Mouse (Mus musculus) thymus, postnatal 4 days (tissue): ENCODE data around the gene Selplg.
A peak's percentile ranks its signal among the peaks of the same experiment; 100 is the strongest.
"Not testable (repeated sequence)": the region's sequence is repeated elsewhere in the genome, so short reads cannot be mapped to it uniquely, and the experiment has no call there.

Source experiments
- DNase-seq: peaks from one replicate; pipeline ENCODE4 v3.0.0; 2021

Selplg gene

GRCm38 (mm10) chr5:113815638-113816152 is 16.7 kb downstream of the Selplg start:
- peak; percentile 94 for DNase-seq

DNA sequence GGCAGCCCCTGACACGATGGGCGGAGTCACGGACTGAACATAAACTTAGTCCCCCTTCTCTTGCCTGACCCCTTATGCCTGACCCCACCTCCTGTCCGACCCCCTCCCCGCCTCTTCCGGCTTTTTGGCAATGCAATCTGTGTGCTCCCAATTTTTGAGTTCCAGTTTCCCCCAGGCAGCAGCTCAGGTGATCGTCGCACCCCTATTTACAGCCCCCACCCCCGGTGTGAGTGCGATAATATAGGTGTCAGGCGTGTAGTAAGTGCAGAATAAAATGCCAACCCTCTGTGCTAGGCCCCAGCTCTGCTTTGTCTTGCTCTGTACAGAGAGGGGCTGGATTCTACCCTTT is 17.4 kb downstream of the Selplg start:
- DNase-seq, result no peak

DNA sequence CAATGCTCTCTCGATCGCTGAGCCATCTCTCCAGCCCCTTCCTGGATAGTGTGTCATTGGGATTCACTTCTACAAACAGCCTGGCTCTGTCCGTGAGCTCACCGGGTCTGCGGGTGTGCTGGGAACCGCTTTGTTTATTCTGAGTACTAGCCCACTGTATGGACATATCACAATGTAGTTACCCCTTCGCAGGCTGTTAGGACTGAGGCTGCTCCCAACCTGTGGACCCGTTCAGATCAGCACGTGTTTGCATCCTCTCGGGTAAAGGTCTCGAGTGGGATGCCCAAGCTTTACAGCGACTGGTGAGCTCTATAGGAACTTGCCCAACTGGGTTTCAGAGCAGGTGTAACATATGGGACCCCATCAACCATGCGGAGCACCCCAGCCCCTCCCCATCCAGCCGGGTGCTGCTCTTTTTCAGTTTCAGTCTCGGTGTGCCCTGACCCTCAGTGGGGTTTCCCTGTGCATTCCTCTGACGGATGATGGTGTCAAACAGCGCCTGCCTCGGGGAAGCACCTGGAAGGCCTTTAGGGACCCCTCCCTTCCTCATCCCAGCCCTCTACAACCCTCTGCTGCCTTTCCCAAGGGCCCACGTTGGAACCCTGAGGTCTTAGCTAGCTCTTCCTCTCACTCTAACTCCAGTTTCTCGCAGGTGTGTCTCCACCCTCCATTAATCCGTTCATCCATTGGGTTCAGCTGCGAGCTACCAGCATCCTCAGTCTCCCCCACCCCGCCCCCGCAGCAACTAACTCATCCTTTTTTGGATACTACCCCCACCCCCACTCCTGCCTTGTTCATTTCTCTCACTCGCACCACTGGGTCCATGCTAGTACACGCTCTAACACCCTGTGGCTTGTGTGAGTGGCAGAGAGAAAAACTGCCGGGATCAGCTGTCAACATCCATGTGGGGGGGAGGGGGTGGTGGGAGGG is 18.1 kb downstream of the Selplg start:
- DNase-seq, result no peak

GRCm38 (mm10) chr5:113813608-113814007 is 18.8 kb downstream of the Selplg start:
- DNase-seq, result peak; percentile 64

GRCm38 (mm10) chr5:113812638-113813037 is 19.8 kb downstream of the Selplg start:
- DNase-seq, result no peak

DNA sequence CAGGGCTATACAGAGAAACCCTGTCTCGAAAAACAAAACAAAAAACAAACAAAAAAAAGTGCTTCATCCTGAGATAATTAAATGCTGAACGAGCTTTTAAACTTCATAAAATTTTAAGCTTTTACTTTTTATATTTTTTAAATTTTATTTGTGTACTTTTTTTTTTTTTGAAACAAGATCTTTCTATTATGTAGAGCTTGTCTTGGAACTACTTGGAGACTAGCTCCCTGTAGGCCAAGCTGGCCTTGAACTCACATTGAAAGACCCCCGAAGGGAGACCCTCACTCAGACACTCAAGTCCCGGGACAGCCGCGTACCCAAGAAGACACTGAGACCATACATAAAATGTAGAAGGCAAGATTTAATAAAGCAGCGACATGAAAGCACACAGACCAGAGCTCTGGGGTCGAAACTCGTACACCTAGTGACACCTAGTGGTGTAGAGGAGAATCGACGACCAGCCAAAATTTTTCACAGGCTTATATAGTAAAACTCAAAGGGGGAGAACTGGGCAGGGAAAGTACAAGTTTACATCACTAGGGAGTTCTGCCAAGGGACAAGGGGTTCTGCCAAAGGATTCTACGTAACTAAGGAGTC is 20.5 kb downstream of the Selplg start:
- not testable (repeated sequence) for DNase-seq

DNA sequence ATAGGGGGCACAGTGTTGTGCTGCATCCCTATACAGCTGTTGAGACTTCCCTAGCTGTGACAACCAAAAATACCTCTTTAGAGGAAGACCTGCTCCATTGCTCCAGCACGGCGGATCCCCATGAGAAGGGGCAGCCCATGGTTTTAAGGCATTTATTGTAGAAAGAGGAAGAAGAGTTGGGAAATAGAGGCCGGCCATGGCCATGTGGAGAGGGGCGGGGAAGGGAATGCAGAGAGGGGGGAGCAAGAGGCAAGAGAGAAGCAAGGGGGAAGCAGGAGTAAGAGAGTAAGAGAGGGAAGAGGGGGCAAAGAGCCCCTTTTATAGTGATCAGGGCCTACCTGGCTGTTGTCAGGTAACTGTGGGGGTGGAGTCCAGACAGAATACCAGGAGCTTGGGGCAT is 22.3 kb downstream of the Selplg start:
- no peak for DNase-seq

- no peak for DNase-seq
These were observed 24.3 kb downstream of the Selplg start for GRCm38 (mm10) chr5:113808177-113808576.

GRCm38 (mm10) chr5:113807712-113808111 is 24.7 kb downstream of the Selplg start:
- no peak for DNase-seq

DNA sequence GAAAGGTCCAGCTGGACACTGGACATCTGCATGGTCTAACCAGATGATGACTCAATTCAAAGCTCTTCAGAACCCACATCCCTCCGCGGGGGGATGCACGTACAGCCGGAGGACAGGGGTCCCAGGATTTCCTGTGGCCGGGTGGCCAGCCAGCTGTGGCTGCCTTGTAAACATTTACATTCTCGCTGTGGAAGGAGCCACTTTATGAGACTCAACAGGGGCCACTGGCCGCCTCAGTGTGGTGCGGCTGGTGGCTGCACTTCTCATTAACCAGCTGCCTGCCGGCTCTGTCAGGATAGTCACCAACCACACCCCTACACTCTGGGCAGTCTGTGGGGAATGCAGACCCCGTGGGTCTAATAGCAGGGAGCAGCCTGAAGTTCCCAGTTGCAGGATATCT is 26.0 kb downstream of the Selplg start:
- no peak for DNase-seq

DNA sequence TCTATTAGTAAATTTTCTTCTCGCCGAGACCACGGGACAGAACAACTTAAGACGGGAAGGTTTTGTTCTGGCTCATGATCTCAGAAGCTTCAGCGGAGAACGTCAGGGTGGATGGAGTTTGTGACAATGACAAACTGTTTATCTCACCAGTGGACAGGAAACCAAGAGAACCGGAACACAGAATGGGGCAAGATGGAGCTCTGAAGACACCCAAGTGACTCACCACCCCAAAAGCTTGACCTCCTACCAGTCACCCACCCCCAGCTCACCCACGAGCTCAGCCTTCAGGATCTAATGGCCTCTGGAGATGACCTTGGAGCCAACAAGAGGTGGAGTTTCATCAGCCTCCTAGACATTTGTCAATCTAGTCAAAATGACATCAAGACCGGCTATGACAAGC is 27.1 kb downstream of the Selplg start:
- no peak for DNase-seq

- DNase-seq, result no peak
These were observed 28.0 kb downstream of the Selplg start for GRCm38 (mm10) chr5:113804395-113804966.

GRCm38 (mm10) chr5:113800280-113800679 is 32.2 kb downstream of the Selplg start, which contains the start of gene Tmem119:
TSS of gene Tmem119 (minus strand) at chr5:113800516.
- DNase-seq, result no peak

DNA sequence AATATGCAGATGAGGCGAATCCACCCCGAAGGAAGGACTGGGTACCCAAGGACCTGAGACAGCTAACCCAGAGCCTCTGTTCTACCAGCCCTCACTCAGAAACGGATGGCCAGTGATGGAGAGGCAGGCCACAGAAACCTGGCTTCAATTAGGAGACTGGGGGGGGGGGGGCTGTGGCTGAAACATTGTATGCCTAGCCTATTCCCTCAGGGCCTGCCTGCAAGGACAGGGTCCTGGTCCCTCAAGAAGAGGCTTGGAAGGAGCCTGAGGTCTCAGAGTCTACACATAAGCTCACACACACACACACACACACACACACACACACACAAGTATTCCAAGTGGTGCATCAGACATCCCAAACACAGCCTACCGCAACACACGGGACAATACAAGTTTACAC is 32.8 kb downstream of the Selplg start:
- DNase-seq, result no peak

- no peak for DNase-seq
These were observed 33.9 kb downstream of the Selplg start for GRCm38 (mm10) chr5:113798525-113798924.

GRCm38 (mm10) chr5:113797149-113797882 is 35.1 kb downstream of the Selplg start:
- no peak for DNase-seq

DNA sequence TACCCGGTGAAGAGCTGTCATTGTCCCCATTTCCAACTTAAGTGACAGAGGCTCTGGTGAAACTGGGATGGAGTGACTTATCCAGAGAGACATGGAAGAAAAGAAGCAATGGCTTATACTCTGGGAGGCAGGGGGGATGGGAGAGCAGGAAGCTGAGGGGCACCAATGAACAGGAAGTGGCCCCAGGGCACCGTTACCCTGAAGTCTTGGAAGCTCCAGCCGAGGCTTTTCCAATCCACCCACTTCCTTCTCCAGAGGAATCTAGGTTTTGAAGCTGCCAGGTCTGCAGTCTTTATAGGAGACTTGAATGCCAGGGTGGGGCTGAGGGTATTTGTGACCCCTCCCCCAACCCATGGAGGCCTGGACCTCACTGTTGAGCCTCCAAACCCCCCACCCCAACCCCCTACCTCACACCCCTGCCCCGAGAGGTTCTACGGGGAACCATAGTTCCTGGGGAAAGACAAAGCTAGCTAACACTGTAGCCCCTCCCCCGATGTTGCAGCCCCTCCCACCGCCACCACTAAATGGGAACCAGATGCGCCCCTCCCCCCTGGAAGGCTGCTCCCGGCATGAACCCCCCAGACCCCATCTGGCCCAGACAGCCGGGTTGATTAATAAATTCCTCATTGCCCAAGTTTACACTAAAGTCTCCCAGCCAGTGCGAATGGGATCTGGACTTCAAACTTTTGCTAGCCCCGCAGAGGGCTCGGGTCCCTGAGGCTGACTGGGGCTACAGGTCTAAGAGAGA is 35.9 kb downstream of the Selplg start:
- DNase-seq, result peak; percentile 57

GRCm38 (mm10) chr5:113791197-113792095 is 41.0 kb downstream of the Selplg start:
- DNase-seq, result no peak

DNA sequence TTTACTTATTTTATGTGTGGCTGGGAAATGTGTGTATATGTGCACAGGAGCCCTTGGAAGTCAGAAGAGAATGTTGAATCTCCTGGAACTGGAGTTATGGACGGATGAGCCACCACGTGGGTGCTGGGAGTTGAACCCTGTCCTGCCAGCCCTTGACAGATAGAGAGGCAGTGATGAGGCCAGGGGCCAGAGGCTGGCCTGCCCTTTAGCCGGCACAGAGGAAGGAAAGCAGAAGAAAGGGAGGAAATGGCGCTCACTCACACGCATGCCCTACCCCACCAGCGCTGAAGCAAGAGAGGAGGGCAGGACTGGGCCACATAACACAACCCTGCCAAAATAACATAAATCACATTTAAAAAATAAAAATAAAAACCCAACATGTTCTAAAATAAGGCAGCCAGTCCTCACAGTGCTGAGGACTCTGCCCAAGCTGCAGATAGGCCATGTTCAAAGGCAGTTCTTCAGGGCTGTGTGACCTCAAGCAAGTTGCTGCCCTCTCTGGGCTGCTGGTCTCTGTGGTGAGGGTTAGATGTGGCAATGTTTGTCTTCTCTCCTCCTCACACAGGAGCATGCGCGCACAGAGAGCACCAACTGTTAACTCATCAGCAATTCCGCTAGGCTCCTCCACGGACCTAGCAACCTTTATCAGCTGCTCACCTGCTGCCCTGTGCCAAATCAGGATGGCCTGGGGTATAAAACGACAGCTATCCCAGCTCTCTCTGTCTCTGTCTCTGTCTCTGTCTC is 41.8 kb downstream of the Selplg start:
- DNase-seq, result no peak

GRCm38 (mm10) chr5:113789075-113789788 is 43.2 kb downstream of the Selplg start:
- no peak for DNase-seq
